Mouse (Mus musculus) small intestine, adult 2 months (tissue): ENCODE results near the gene Sash3.

ENCODE experiments used
- CTCF ChIP-seq: fragments of 200-500 bp; IDR thresholded peaks from 2 replicates; pipeline ENCODE4 v1.5.1; 2012; ENCODE audit warnings: low read depth, mild to moderate bottlenecking, control low read depth, inconsistent platforms, low read length, moderate library complexity, mixed read lengths; ENCODE audit not compliant: insufficient replicate concordance, insufficient read length; ENCODE audit errors: extremely low read depth
- POLR2A ChIP-seq: fragments of 200-500 bp; IDR thresholded peaks from 2 replicates; pipeline ENCODE4 v1.6.1; 2012; ENCODE audit warnings: low read depth, mild to moderate bottlenecking, control low read depth, inconsistent platforms, low read length, moderate library complexity

- TF ChIP-seq CTCF = no peak
- no peak for TF ChIP-seq POLR2A
These were observed 40.0 kb upstream of the Sash3 start for GRCm38 (mm10) chrX:48106226-48106625.
